Mouse (Mus musculus) forebrain, embryonic 15.5 days (tissue): ENCODE data around the gene Adm. TPM values are rescaled to one million over a fixed set of nuclear protein-coding genes. Genes with fewer than 3 reads are reported as not detected.
"Not testable (repeated sequence)": the region's sequence is repeated elsewhere in the genome, so short reads cannot be mapped to it uniquely, and the experiment has no call there.

Experiments used
- ATAC-seq: fragments of 200-750 bp; cut with Nextera tagmentation; replicated peaks from 2 replicates; pipeline ENCODE4 v1.8.0; 2017; ENCODE audit warnings: mild to moderate bottlenecking, moderate TSS enrichment, moderate library complexity
- H3K27ac ChIP-seq: fragments of 300-500 bp; sonication (generic); replicated peaks from 2 replicates; pipeline ENCODE4 v1.5.1; 2015; ENCODE audit warnings: mild to moderate bottlenecking, inconsistent platforms
- H3K27me3 ChIP-seq: fragments of 300-500 bp; sonication (generic); 2 replicates; pipeline ENCODE4 v1.6.1; 2015; ENCODE audit warnings: inconsistent platforms
- H3K36me3 ChIP-seq: fragments of 300-500 bp; sonication (generic); 2 replicates; pipeline ENCODE4 v1.6.1; 2015; ENCODE audit warnings: mild to moderate bottlenecking, inconsistent platforms
- H3K4me1 ChIP-seq: fragments of 300-500 bp; sonication (generic); 2 replicates; pipeline ENCODE4 v1.6.1; 2015; ENCODE audit warnings: inconsistent platforms
- H3K4me2 ChIP-seq: fragments of 300-500 bp; sonication (generic); replicated peaks from 2 replicates; pipeline ENCODE4 v1.6.1; 2015; ENCODE audit warnings: mild to moderate bottlenecking, inconsistent platforms
- H3K4me3 ChIP-seq: fragments of 300-500 bp; sonication (generic); 2 replicates; pipeline ENCODE4 v1.5.1; 2015; ENCODE audit warnings: mild to moderate bottlenecking, inconsistent platforms
- H3K9ac ChIP-seq: fragments of 300-500 bp; sonication (generic); replicated peaks from 2 replicates; pipeline ENCODE4 v1.6.1; 2015; ENCODE audit warnings: mild to moderate bottlenecking, inconsistent platforms
- H3K9me3 ChIP-seq: fragments of 300-500 bp; sonication (generic); 2 replicates; pipeline ENCODE4 v1.6.1; 2016; ENCODE audit warnings: inconsistent platforms
- WGBS: fragments of 180-500 bp; shearing (Covaris S2); methylation state at CpG from one replicate; pipeline ENCODE4 v1.1.7; 2015; ENCODE audit warnings: mixed read lengths; 5-methylcytosine and 5-hydroxymethylcytosine counted together
- polyA plus RNA-seq: library from polyadenylated mRNA; unstranded; fragments of >200 nt; fragmentation: Nextera tagmentation; extraction: Ambion mirVana; gene quantifications from 2 replicates; pipeline ENCODE4 v1.2.1, GENCODE M21; 2015

The Adm gene
- polyA plus RNA-seq, 1 experiment from 2014 or later = 3.7 TPM

- WGBS = 74% methylated on average over 16 of the region's 16 CpGs
- peaks cover 36% of the 10 kb centered on the region for H3K4me1 ChIP-seq
- no peak for ATAC-seq
- no peak overlapping the region for H3K27ac ChIP-seq
- H3K4me3 ChIP-seq = no peak overlapping the region
- H3K9ac ChIP-seq = no peak overlapping the region
- H3K9me3 ChIP-seq = no peaks in the 10 kb centered on the region
- H3K4me2 ChIP-seq = no peak overlapping the region
- peaks cover 45% of the 10 kb centered on the region for H3K27me3 ChIP-seq
- no peaks in the 10 kb centered on the region for H3K36me3 ChIP-seq
Observed at GRCm38 (mm10) chr7:110631136-110631888, 3.9 kb downstream of the Adm start.

GRCm38 (mm10) chr7:110635929-110636328, 8.5 kb downstream of the Adm start:
- 80% methylated on average over 3 of the region's 3 CpGs for WGBS

GRCm38 (mm10) chr7:110636559-110636958, 9.1 kb downstream of the Adm start:
- Histone ChIP-seq H3K4me1 (peaks cover 7% of the 10 kb centered on the region; the same call in 1 of the 2 replicates), H3K27me3 (peaks cover 2% of the 10 kb centered on the region; the same call in 1 of the 2 replicates), H3K9ac (no peak overlapping the region), H3K4me2 (no peak overlapping the region), H3K27ac (no peak overlapping the region), H3K9me3 (no peaks in the 10 kb centered on the region), H3K36me3 (no peaks in the 10 kb centered on the region), H3K4me3 (no peak overlapping the region)
- WGBS = 35% methylated on average over 1 of the region's 1 CpGs
- ATAC-seq = no peak

More at GRCm38 (mm10) chr7:110635929-110636328, 8.5 kb downstream of the Adm start:
- Histone ChIP-seq H3K9me3 (no peaks in the 10 kb centered on the region), H3K9ac (no peak overlapping the region), H3K4me3 (no peak overlapping the region), H3K4me1 (peaks cover 7% of the 10 kb centered on the region; the same call in 1 of the 2 replicates), H3K27ac (no peak overlapping the region), H3K36me3 (no peaks in the 10 kb centered on the region), H3K27me3 (peaks cover 8% of the 10 kb centered on the region; the same call in 1 of the 2 replicates), H3K4me2 (no peak overlapping the region)
- ATAC-seq = no peak

- H3K27me3 ChIP-seq = no peaks in the 10 kb centered on the region
- H3K36me3 ChIP-seq = no peaks in the 10 kb centered on the region
- peak; percentile 41; the same call in 1 of the 2 replicates for ATAC-seq
- no peaks in the 10 kb centered on the region for H3K9me3 ChIP-seq
- peaks cover 7% of the 10 kb centered on the region; the same call in 1 of the 2 replicates for H3K4me1 ChIP-seq
- H3K4me3 ChIP-seq = no peak overlapping the region
- WGBS = 27% methylated on average over 17 of the region's 17 CpGs
- H3K4me2 ChIP-seq = no peak overlapping the region
- H3K9ac ChIP-seq = no peak overlapping the region
- H3K27ac ChIP-seq = no peak overlapping the region
Observed at GRCm38 (mm10) chr7:110638305-110639110, 11.0 kb downstream of the Adm start.

GRCm38 (mm10) chr7:110639291-110639915, 11.9 kb downstream of the Adm start:
- 85% methylated on average over 11 of the region's 11 CpGs for WGBS
- no peak overlapping the region for H3K4me2 ChIP-seq
- no peaks in the 10 kb centered on the region for H3K27me3 ChIP-seq
- H3K4me3 ChIP-seq = no peak overlapping the region
- H3K36me3 ChIP-seq = no peaks in the 10 kb centered on the region
- no peak overlapping the region for H3K9ac ChIP-seq
- ATAC-seq = no peak
- H3K4me1 ChIP-seq = peaks cover 7% of the 10 kb centered on the region; the same call in 1 of the 2 replicates
- no peak overlapping the region for H3K27ac ChIP-seq
- H3K9me3 ChIP-seq = no peaks in the 10 kb centered on the region

GRCm38 (mm10) chr7:110639958-110640357, 12.5 kb downstream of the Adm start:
- H3K9ac ChIP-seq, H3K27me3 ChIP-seq, H3K9me3 ChIP-seq, H3K36me3 ChIP-seq, H3K4me2 ChIP-seq, H3K4me1 ChIP-seq, H3K27ac ChIP-seq, H3K4me3 ChIP-seq, ATAC-seq: not testable (repeated sequence)
- whole genome bisulfite sequencing = 96% methylated on average over 3 of the region's 3 CpGs

- no peak overlapping the region for H3K27ac ChIP-seq
- 75% methylated on average over 5 of the region's 5 CpGs for WGBS
- H3K36me3 ChIP-seq = no peaks in the 10 kb centered on the region
- peak; percentile 58 for ATAC-seq
- H3K9ac ChIP-seq = no peak overlapping the region
- no peaks in the 10 kb centered on the region for H3K27me3 ChIP-seq
- H3K4me2 ChIP-seq = no peak overlapping the region
- no peaks in the 10 kb centered on the region for H3K4me1 ChIP-seq
- H3K4me3 ChIP-seq = no peak overlapping the region
- no peaks in the 10 kb centered on the region for H3K9me3 ChIP-seq
Observed at GRCm38 (mm10) chr7:110645311-110645710, 17.9 kb downstream of the Adm start.

GRCm38 (mm10) chr7:110645859-110646258, 18.4 kb downstream of the Adm start:
- WGBS = 89% methylated on average over 6 of the region's 6 CpGs
- no peak overlapping the region for H3K4me3 ChIP-seq
- no peaks in the 10 kb centered on the region for H3K9me3 ChIP-seq

GRCm38 (mm10) chr7:110646611-110647407, 19.3 kb downstream of the Adm start:
- Histone ChIP-seq H3K27ac (no peak overlapping the region), H3K4me1 (no peaks in the 10 kb centered on the region), H3K4me2 (no peak overlapping the region), H3K27me3 (no peaks in the 10 kb centered on the region), H3K36me3 (no peaks in the 10 kb centered on the region), H3K9me3 (no peaks in the 10 kb centered on the region), H3K4me3 (no peak overlapping the region), H3K9ac (no peak overlapping the region)
- no peak for ATAC-seq
- 90% methylated on average over 8 of the region's 8 CpGs for WGBS

More at GRCm38 (mm10) chr7:110645859-110646258, 18.4 kb downstream of the Adm start:
- no peaks in the 10 kb centered on the region for H3K27me3 ChIP-seq
- H3K27ac ChIP-seq = no peak overlapping the region
- H3K9ac ChIP-seq = no peak overlapping the region
- ATAC-seq = no peak
- no peaks in the 10 kb centered on the region for H3K36me3 ChIP-seq
- no peaks in the 10 kb centered on the region for H3K4me1 ChIP-seq
- no peak overlapping the region for H3K4me2 ChIP-seq

- no peak overlapping the region for H3K9ac ChIP-seq
- H3K9me3 ChIP-seq = no peaks in the 10 kb centered on the region
- 83% methylated on average over 15 of the region's 15 CpGs for WGBS
- H3K27me3 ChIP-seq = no peaks in the 10 kb centered on the region
- no peak overlapping the region for H3K4me3 ChIP-seq
- H3K36me3 ChIP-seq = no peaks in the 10 kb centered on the region
- H3K4me2 ChIP-seq = no peak overlapping the region
- H3K4me1 ChIP-seq = no peaks in the 10 kb centered on the region
- no peak for ATAC-seq
- H3K27ac ChIP-seq = no peak overlapping the region
Observed at GRCm38 (mm10) chr7:110647559-110648454, 20.3 kb downstream of the Adm start.
